Mouse (Mus musculus) cerebellum, adult 8-10 months (tissue): Measurements from ENCODE around the gene Gm48551.

ENCODE experiments used
- DNase-seq: peaks from one replicate; pipeline ENCODE4 v3.0.0; 2022

Gm48551 gene

GRCm38 (mm10) chr10:81418216-81419070 is 34.2 kb downstream of the Gm48551 start:
- DNase-seq: no peak

DNA sequence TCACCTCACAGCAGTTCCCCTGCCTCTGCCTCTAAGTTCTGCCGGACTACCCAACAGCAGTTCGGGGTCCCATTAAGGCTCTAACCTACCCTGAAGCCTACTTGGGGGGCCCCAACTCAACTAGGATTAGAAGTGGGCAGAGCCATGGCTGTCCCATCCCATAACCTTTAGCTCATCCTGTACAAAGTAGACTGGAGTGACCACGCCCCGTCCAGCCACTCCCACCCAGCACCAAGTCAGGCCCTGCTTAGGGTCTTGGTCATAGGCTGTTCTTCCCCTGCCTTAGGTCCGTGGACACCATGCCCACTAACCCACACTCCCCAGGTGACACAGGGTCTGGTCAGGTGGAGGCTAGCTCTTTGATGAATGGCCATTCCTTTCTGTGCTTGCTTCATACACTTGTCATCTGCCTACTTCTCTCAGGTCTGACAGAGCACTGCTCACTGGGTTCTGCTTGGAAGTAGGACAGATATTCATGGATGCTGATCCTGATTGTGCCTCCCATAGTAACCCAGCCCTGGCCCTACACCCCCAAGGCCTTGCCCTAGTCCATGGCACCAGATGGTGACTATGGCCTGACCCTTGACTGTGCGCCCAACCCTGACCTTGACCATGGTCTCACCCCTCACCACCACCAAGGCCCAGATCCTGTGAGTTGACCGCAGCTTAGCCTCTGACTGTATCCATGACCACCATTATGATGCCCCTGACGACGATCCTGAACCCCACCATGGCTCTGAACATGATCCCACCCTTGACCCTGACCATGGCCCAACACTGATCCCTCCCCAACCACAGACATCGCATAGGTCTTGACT is 35.1 kb downstream of the Gm48551 start:
- DNase-seq: no peak

DNA sequence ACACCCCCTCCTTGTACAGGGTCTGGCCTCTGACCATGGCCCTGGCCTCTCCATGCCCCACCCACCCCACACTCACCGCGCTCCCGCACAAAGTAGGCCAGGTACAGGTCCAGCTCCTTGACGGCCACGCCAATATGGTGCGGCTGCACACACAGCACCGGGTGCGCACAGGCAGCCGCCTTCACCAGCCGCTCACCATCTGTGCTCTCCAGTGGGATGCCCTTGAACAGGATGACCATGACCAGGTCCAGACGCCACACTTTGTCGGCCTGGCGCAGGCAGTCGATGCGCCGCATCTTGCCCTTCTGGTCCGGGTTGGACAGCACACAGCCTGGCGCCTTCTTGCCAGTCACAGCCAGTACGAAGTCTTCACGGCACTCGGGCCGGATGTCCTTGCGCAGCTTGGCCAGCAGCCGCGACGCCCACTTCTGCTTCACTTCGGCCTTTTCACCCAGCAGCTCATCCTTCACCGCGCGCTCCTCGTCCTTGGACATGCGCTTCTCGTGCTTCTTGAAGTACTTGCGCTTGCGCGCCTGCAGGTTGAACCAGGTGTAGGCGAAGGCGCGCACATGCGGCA is 36.0 kb downstream of the Gm48551 start:
- peak; percentile 59 for DNase-seq

GRCm38 (mm10) chr10:81421041-81421796 is 37.0 kb downstream of the Gm48551 start:
- peak; percentile 37 for DNase-seq

GRCm38 (mm10) chr10:81421797-81422100 is 37.5 kb downstream of the Gm48551 start:
- DNase-seq: no peak

GRCm38 (mm10) chr10:81422191-81422590 is 37.9 kb downstream of the Gm48551 start:
- DNase-seq: peak; percentile 23

GRCm38 (mm10) chr10:81422661-81423217 is 38.5 kb downstream of the Gm48551 start:
- no peak for DNase-seq

DNA sequence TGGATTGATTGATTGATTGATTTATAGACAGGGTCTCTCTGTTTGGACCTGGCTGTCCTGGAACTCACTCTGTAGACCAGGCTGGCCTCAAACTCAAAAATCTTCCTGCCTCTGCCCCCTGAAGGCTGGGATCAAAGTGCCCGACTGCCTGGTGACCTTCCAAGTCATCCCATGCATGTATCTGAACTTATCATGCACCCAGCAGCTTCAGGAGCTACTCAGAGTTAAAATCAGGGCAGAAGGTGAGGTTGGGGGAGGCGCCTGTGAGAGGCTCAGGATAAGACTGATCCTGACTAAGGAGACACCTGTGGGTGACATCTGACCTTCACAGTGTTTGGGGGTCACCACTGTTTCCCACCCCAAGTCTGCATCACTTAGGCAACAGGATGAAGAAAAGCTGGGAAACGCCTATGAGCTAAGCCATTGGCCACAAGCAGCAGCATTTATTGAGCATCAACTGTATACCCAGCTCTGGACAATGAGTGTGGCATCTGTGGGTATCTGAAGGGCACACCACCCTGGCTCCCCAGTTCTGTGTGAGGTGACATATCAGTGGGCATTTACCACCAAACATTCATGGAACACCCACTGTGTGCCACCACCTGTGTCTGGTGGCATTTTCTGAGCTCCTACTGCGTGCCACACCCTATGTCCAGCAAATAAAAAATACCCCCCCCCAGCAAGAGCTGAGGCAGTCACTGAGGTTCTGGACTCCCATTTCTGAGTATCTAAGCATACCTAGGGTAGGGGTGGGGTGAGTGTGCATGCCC is 39.4 kb downstream of the Gm48551 start:
- DNase-seq: peak; percentile 30

- DNase-seq: peak; percentile 87
These were observed 40.2 kb downstream of the Gm48551 start for GRCm38 (mm10) chr10:81424246-81425051.

DNA sequence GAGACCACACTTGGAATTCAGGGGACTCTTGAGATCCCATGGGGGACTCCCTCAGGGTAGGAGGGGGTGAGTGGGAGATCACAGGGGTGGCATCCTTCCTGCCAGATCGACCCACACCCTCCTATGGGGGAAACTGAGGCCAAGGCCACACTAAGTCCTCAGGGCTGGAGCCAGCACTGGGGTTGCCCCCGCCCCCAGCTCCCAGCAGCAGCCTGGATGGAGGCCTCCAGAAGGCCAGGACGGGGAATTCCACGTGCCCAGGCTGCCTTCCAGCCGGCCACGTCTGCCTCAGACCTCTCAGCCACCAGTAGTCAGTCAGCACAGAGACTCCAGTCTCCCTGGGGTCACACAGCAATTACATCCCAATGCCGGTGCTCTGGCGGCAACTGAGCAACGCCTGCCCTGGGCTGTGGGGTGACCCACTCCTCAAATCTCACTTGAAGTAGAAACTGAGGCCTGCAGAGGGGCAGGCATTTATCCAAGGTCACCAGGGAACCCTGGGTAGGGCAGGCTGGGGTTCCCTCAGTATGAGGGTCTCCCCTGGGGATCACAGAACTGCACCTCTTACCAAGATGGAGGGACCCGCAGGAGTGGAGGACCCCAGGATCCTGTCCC is 41.1 kb downstream of the Gm48551 start:
- peak; percentile 65 for DNase-seq

GRCm38 (mm10) chr10:81426081-81426671 is 41.9 kb downstream of the Gm48551 start:
- DNase-seq: peak; percentile 56

- DNase-seq: peak; percentile 75
These were observed 42.6 kb downstream of the Gm48551 start for GRCm38 (mm10) chr10:81426897-81427296.

DNA sequence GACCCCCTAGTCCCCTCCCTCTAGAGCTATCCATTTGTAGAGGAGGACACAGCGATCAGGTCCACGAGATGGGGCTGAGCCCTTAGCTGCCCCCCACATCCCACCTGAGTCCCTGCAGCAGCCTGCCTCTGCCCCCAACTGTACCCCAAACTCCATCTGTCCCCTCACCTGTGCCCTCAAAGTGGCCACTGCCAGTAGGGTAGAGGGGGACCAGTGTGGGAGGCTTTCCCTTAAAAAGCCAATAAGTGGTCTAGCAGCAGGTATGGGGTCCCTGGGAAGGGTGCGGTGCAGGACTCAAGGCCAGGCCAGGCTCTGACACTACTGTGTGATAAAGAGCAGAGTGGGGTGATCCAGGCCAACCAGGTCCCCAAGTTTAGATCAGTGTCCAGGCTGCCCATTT is 43.1 kb downstream of the Gm48551 start:
- DNase-seq: peak; percentile 42

- peak; percentile 70 for DNase-seq
These were observed 43.7 kb downstream of the Gm48551 start for GRCm38 (mm10) chr10:81427804-81428506.

- no peak for DNase-seq
These were observed 44.2 kb downstream of the Gm48551 start for GRCm38 (mm10) chr10:81428507-81428870.

- peak; percentile 44 for DNase-seq
These were observed 44.8 kb downstream of the Gm48551 start for GRCm38 (mm10) chr10:81429092-81429491.

GRCm38 (mm10) chr10:81429605-81430061 is 45.4 kb downstream of the Gm48551 start:
- DNase-seq: peak; percentile 73

GRCm38 (mm10) chr10:81430141-81430830 is 46.0 kb downstream of the Gm48551 start:
- peak; percentile 86 for DNase-seq
